Mouse (Mus musculus): ENCODE measurements around the gene 6430550D23Rik. TPM values are rescaled to one million over a fixed set of nuclear protein-coding genes. Genes with fewer than 3 reads are reported as not detected.
A peak's percentile ranks its signal among the peaks of the same experiment; 100 is the strongest.
"Not testable (repeated sequence)": the region's sequence is repeated elsewhere in the genome, so short reads cannot be mapped to it uniquely, and the experiment has no call there.

Gene 6430550D23Rik
- total RNA-seq, 4 experiments from 2014 or later, result 0.14 to 2.0 (median 0.53) TPM

- DNase-seq (ENCODE audit: low spot score), result peak; percentile 91
Measured at GRCm38 (mm10) chr2:155956134-155957059, 51.4 kb downstream of the 6430550D23Rik start, which contains the start of gene Cep250. Gene Cep250 (plus strand): TSS chr2:155956458.

- DNase-seq (ENCODE audit: low spot score), result no peak
Measured at GRCm38 (mm10) chr2:155952006-155952405, 55.8 kb downstream of the 6430550D23Rik start.

DNA sequence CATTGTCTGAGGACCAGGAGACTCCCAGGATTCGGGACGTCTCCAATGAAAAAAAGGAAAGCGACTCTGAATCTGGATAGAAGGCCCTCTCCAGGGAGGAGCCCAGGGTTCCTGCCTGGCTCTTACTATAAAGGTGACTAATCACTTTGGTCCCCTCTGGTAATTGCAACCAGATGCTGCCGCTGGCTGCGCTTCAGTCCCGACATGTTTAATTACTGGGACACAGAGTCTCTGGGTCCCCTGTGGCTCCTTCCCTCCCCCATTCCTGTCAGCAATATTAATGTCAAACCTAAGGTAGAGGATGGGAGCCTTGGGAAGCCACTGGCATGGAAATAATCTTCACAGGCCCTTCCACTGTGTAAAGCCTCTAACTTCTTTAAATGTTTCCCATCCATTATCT, 58.4 kb downstream of the 6430550D23Rik start:
- DNase-seq (ENCODE audit: low spot score), result no peak

GRCm38 (mm10) chr2:155947390-155948002, 60.3 kb downstream of the 6430550D23Rik start:
- no peak for DNase-seq (ENCODE audit: low spot score)

DNA sequence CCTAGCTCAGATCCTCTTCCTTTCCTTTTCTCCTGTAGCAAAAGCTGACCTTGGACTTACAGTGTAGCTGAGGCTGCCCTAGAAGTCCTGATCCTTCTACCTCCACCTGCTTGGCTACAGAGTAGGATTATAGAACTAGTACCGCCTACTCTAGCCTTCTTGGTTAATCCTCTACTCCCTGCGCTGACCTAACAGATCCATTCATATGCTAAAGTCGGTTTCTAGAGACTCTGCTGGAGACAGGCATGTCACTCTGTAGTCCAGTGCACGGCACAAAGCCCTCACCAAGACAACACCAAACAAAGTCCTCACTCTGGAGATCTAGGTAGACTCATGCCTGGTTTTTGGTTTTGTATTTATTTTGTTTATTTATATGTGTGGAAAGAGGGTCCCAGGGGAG, 61.3 kb downstream of the 6430550D23Rik start:
- no peak for DNase-seq (ENCODE audit: low spot score)

DNA sequence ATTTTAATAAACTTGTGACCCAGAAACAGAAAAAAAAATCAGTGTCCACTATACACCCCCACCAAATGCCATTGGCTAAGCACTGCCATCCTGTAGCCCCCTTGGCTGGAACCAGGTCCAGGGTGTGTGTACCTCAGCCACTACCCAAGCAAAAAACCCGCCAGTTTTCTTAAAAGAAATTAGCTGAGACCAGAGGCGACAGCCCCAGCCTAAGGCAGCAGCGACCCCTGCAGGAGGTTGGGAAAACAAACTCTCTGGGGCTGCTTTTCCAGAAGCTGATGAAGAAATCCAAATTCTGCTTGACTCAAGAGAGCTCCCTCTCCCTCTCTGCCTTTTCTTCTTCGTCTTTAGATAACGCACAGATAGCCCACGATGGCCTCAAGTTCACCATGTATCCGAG, 61.7 kb downstream of the 6430550D23Rik start:
- DNase-seq (ENCODE audit: low spot score), result peak; percentile 48

GRCm38 (mm10) chr2:155945580-155945979, 62.2 kb downstream of the 6430550D23Rik start:
- no peak for DNase-seq (ENCODE audit: low spot score)

- no peak for DNase-seq (ENCODE audit: low spot score)
Measured at GRCm38 (mm10) chr2:155945124-155945523, 62.7 kb downstream of the 6430550D23Rik start, which contains the start of gene Gdf5. Gene Gdf5 (minus strand): TSS chr2:155945367.

GRCm38 (mm10) chr2:155944685-155945084, 63.1 kb downstream of the 6430550D23Rik start:
- no peak for DNase-seq (ENCODE audit: low spot score)

DNA sequence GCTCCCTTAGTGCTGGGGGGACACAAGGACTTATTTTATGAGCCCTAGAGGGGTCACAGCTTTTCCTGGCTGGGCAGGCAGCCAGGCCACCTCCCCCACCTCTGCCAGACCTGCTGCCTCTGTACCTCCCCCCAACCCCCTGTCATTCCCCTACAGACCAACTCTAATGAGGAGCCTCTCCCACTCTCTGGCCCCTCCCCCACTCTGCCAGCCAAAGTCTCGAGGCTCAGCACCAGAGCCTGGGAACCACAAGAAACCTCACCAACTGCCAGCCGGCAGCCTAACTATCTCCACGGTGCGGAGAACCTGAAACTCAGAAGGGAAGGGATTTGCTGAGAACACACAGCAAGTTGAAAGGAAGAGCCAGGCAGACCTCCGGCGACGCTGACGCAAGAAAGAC, 64.3 kb downstream of the 6430550D23Rik start:
- DNase-seq (ENCODE audit: low spot score), result no peak

- no peak for DNase-seq (ENCODE audit: low spot score)
Measured at GRCm38 (mm10) chr2:155941697-155942442, 65.9 kb downstream of the 6430550D23Rik start.

DNA sequence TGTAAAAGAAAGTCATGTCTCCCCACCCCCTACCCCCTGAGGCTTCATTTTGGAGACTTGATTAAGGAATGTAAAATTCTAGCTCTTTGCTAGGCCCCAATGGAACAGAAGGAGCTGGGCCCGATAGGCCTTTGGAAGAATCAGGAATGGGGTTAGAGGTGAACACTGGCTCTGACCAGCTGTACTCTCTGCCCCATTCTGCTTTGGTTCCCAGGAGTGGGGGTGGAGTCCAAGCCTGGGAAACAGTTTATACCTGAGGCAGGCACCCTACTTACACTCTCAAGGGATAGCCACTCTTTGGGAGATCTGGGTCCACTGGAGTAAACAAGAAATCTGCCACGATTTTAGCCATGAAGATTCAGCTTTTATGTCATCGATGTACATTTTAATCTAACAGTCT, 67.1 kb downstream of the 6430550D23Rik start, which contains the start of gene Gm15557:
Gene Gm15557 (plus strand): TSS at position 48 of the 400 bp plus-strand sequence.
- no peak for DNase-seq (ENCODE audit: low spot score)

GRCm38 (mm10) chr2:155939897-155940529, 67.8 kb downstream of the 6430550D23Rik start:
- DNase-seq (ENCODE audit: low spot score), result no peak

- DNase-seq (ENCODE audit: low spot score), result peak; percentile 96
Measured at GRCm38 (mm10) chr2:155929531-155930442, 78.0 kb downstream of the 6430550D23Rik start, which contains the start of gene Uqcc1. Gene Uqcc1 (minus strand): TSS chr2:155930310.

GRCm38 (mm10) chr2:155928711-155929345, 78.9 kb downstream of the 6430550D23Rik start:
- no peak for DNase-seq (ENCODE audit: low spot score)

DNA sequence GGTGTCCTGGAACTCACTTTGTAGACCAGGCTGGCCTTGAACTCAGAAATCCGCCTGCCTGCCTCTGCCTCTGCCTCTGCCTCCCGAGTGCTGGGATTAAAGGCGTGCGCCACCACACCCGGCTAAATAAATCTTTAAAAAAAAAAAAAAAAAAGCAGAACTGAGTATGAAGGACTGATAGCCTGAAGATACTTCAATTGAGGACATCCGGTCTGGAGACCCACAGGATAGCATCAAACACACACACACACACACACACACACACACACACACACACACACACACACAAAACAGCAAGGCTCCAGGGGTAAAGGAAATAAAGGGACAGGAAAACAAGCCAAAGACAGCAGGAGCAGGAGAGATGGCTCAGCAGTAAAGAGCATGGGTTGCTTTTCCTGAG, 82.6 kb downstream of the 6430550D23Rik start:
- DNase-seq (ENCODE audit: low spot score), result not testable (repeated sequence)
